Mouse (Mus musculus): ENCODE results near the gene Noc4l. TPM values are rescaled to one million over a fixed set of nuclear protein-coding genes. Genes with fewer than 3 reads are reported as not detected.

Gene Noc4l
- polyA plus RNA-seq, 1 experiment from 2014 or later = 68.9 TPM

- Histone ChIP-seq H3K9me3 (ENCODE audit: control insufficient read depth, low read length) (no peaks in the 10 kb centered on the region), H3K9ac (ENCODE audit: low read length) (no peak overlapping the region), H3K27me3 (ENCODE audit: control insufficient read depth, insufficient read depth, low read length) (no peaks in the 10 kb centered on the region), H3K27ac (ENCODE audit: low read depth, low read length) (no peak overlapping the region), H3K4me2 (ENCODE audit: low read depth, low read length, severe bottlenecking) (no peak overlapping the region), H3K4me3 (ENCODE audit: low read depth, low read length) (no peak overlapping the region), H3K4me1 (replicated peaks; ENCODE audit: control insufficient read depth, insufficient read depth, low read length) (no peaks in the 10 kb centered on the region), H3K36me3 (ENCODE audit: control insufficient read depth, insufficient read depth, low read length) (no peaks in the 10 kb centered on the region)
- WGBS = 87% methylated on average over 2 of the region's 2 CpGs
- DNase-seq (ENCODE audit: low spot score) (no peak), ATAC-seq (replicated peaks; ENCODE audit: low FRiP score) (no peak)
Observed at GRCm38 (mm10) chr5:110604311-110604710, 48.9 kb downstream of the Noc4l start.

- Histone ChIP-seq H3K9ac (ENCODE audit: low read length) (no peak overlapping the region), H3K36me3 (ENCODE audit: control insufficient read depth, insufficient read depth, low read length) (no peaks in the 10 kb centered on the region), H3K9me3 (ENCODE audit: control insufficient read depth, low read length) (no peaks in the 10 kb centered on the region), H3K4me3 (ENCODE audit: low read depth, low read length) (no peak overlapping the region), H3K4me2 (ENCODE audit: low read depth, low read length, severe bottlenecking) (no peak overlapping the region), H3K27me3 (ENCODE audit: control insufficient read depth, insufficient read depth, low read length) (no peaks in the 10 kb centered on the region), H3K27ac (ENCODE audit: low read depth, low read length) (no peak overlapping the region), H3K4me1 (replicated peaks; ENCODE audit: control insufficient read depth, insufficient read depth, low read length) (no peaks in the 10 kb centered on the region)
- 87% methylated on average over 7 of the region's 7 CpGs for WGBS
- ATAC-seq (replicated peaks; ENCODE audit: low FRiP score) = no peak
- no peak for DNase-seq (ENCODE audit: low spot score)
Observed at GRCm38 (mm10) chr5:110603016-110603685, 50.1 kb downstream of the Noc4l start.

Small RNA genes within 50 kb of the gene (microRNA-seq; reads per million reads assigned to microRNA genes)
- gene Mir7026 (ENCODE audit: insufficient number of aligned reads) = 4.2 reads per million

Other genes with a start within 250 kb of the Noc4l start
- gene Fbrsl1, start 204.9 kb downstream of the Noc4l start, polyA plus RNA-seq (2014; fragmentation: Nextera tagmentation; extraction: Ambion mirVana) = 39.5 and 41.1 TPM in 2 replicates
- gene Galnt9, start 109.1 kb downstream of the Noc4l start, polyA plus RNA-seq (2014; fragmentation: Nextera tagmentation; extraction: Ambion mirVana) = 1.6 and 2.1 TPM in 2 replicates
- gene Ddx51, start within 50 bp of the Noc4l start, polyA plus RNA-seq (2014; fragmentation: Nextera tagmentation; extraction: Ambion mirVana) = 41.9 and 43.0 TPM in 2 replicates
- gene Ep400, start 117.3 kb upstream of the Noc4l start, polyA plus RNA-seq (2014; fragmentation: Nextera tagmentation; extraction: Ambion mirVana) = 59.0 and 76.8 TPM in 2 replicates
- 23.2 and 23.5 TPM in 2 replicates for gene Pus1, start 127.2 kb upstream of the Noc4l start, polyA plus RNA-seq (2014; fragmentation: Nextera tagmentation; extraction: Ambion mirVana)
- gene Ulk1, start 156.7 kb upstream of the Noc4l start, polyA plus RNA-seq (2014; fragmentation: Nextera tagmentation; extraction: Ambion mirVana) = 39.4 and 42.8 TPM in 2 replicates
- gene Hscb, start 186.4 kb upstream of the Noc4l start, polyA plus RNA-seq (2014; fragmentation: Nextera tagmentation; extraction: Ambion mirVana) = 18.6 TPM in 2 replicates
- 38.2 and 45.6 TPM in 2 replicates for gene Chek2, start 186.6 kb upstream of the Noc4l start, polyA plus RNA-seq (2014; fragmentation: Nextera tagmentation; extraction: Ambion mirVana)
- 17.0 and 19.9 TPM in 2 replicates for gene Ttc28, start 226.4 kb upstream of the Noc4l start, polyA plus RNA-seq (2014; fragmentation: Nextera tagmentation; extraction: Ambion mirVana)

Measured in forebrain, embryonic 11.5 days (tissue).